Mouse (Mus musculus): ENCODE measurements around the gene Gm36210. TPM values are rescaled to one million over a fixed set of nuclear protein-coding genes. Genes with fewer than 3 reads are reported as not detected.

Gm36210 gene
- polyA plus RNA-seq, 1 experiment from 2014 or later, result not detected

DNA sequence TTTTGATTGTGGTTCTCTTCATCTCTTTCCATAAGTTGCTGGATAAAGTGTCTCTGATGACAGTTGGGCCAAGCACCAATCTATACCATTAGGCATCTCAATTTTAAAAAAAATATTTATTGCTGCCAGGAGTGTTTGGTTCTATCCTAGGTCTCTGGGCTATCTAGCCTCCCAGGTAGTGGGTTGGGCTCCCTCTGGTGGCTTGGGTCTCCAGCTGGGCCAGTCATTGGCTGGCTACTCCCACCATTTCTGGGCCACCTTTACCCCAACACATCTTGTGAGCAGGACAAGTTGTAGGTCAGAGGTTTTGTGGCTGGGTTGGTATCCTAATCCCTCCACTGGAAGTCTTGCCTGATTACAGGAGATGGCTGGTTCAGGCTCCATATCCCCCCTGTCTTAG, 28.1 kb downstream of the Gm36210 start:
- Histone ChIP-seq H3K27me3 (replicated peaks; ENCODE audit: insufficient read depth, low read length) (no peaks in the 10 kb centered on the region), H3K4me1 (ENCODE audit: insufficient read depth, low read depth, low read length) (peaks cover 5% of the 10 kb centered on the region; the same call in 1 of the 2 replicates), H3K27ac (ENCODE audit: low read length) (no peak overlapping the region), H3K36me3 (ENCODE audit: insufficient read depth, low read length) (no peaks in the 10 kb centered on the region), H3K9me3 (ENCODE audit: low read length) (no peaks in the 10 kb centered on the region), H3K4me2 (replicated peaks; ENCODE audit: low read depth, low read length) (peak overlapping the region; percentile 75; the same call in 1 of the 2 replicates), H3K9ac (replicated peaks; ENCODE audit: low read depth) (no peak overlapping the region), H3K4me3 (ENCODE audit: low read depth, low read length) (no peak overlapping the region)
- DNase-seq (ENCODE audit: low spot score), result no peak
- no peak for ATAC-seq
- TF ChIP-seq CTCF (IDR thresholded peaks at IDR 0.05) (peak; percentile 49), EP300 (IDR thresholded peaks at IDR 0.05) (no peak)

- Histone ChIP-seq H3K27ac (ENCODE audit: low read length) (peak overlapping the region; percentile 84), H3K4me2 (replicated peaks; ENCODE audit: low read depth, low read length) (peak overlapping the region; percentile 75), H3K9me3 (ENCODE audit: low read length) (no peaks in the 10 kb centered on the region), H3K4me1 (ENCODE audit: insufficient read depth, low read depth, low read length) (peaks cover 5% of the 10 kb centered on the region; the same call in 1 of the 2 replicates), H3K9ac (replicated peaks; ENCODE audit: low read depth) (peak overlapping the region; percentile 64), H3K36me3 (ENCODE audit: insufficient read depth, low read length) (no peaks in the 10 kb centered on the region), H3K27me3 (replicated peaks; ENCODE audit: insufficient read depth, low read length) (no peaks in the 10 kb centered on the region), H3K4me3 (ENCODE audit: low read depth, low read length) (peak overlapping the region; percentile 54)
- ATAC-seq (peak; percentile 27), DNase-seq (ENCODE audit: low spot score) (peak; percentile 27)
- TF ChIP-seq EP300 (IDR thresholded peaks at IDR 0.05) (no peak), CTCF (IDR thresholded peaks at IDR 0.05) (no peak)
- 4% methylated on average over 11 of the region's 11 CpGs for WGBS
Measured at GRCm38 (mm10) chr7:4877226-4877625, 29.1 kb downstream of the Gm36210 start.

DNA sequence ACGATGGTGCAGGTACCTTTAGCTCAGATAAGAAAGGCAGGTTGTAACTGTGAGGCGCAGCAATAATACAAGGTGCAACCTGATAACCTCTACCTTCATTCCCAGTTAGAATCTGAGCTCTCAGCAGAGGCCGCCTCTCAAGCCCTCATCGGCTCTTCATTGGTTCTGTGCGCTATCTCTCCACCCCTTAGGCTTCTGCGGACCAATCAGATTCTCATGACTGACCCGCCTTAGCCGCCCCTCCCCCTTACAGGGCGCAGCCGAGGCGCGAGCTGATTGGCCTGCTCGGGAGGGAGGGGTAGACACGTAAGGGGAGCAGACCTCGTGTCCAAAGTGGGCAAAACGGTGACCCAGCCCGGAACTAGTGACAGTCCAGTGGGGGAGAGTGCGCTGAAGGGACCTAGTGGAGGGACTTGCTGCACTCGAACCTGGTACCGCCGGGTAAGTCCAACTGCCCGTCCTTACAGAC, 29.5 kb downstream of the Gm36210 start, which contains the start of gene Isoc2a:
Gene Isoc2a (plus strand): TSS at position 401 of the 469 bp plus-strand sequence.
- peak within 1 kb of the TSS; percentile 54 for H3K4me3 ChIP-seq (ENCODE audit: low read depth, low read length)
- H3K4me2 ChIP-seq (replicated peaks; ENCODE audit: low read depth, low read length), result peak within 1 kb of the TSS; percentile 75
- DNase-seq (ENCODE audit: low spot score), result peak; percentile 99
- WGBS, result 1% methylated on average over 22 of the region's 22 CpGs
- no peaks in the 10 kb centered on the region for H3K27me3 ChIP-seq (replicated peaks; ENCODE audit: insufficient read depth, low read length)
- peak; percentile 100 for ATAC-seq
- H3K9ac ChIP-seq (replicated peaks; ENCODE audit: low read depth), result peak within 1 kb of the TSS; percentile 64
- peak within 1 kb of the TSS; percentile 84 for H3K27ac ChIP-seq (ENCODE audit: low read length)
- no peak for TF ChIP-seq CTCF (IDR thresholded peaks at IDR 0.05)
- TF ChIP-seq EP300 (IDR thresholded peaks at IDR 0.05), result peak; percentile 73
- H3K9me3 ChIP-seq (ENCODE audit: low read length), result no peaks in the 10 kb centered on the region
- H3K4me1 ChIP-seq (ENCODE audit: insufficient read depth, low read depth, low read length), result peaks cover 5% of the 10 kb centered on the region; the same call in 1 of the 2 replicates
- no peaks in the 10 kb centered on the region for H3K36me3 ChIP-seq (ENCODE audit: insufficient read depth, low read length)

DNA sequence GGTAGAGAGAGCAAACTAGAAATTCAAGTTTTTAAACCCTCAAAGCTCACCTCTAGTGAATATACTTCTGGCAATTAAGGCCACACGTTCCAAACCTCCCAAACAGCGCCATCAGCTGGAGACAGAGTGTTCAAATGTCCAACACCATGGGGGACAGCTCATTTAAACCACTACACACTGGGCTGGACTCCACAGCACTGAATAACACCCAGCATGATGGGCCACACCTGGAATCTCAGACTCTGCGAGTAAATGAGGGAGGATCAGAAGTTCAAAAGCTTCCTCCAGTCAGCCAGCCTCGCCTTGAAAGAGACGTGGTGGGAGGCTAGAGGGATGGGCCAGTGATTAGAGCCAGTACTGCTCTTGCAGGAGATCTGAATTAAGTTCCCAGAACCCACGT, 36.2 kb downstream of the Gm36210 start, which contains the start of gene Isoc2b:
Gene Isoc2b (minus strand): TSS at position 126 of the 400 bp plus-strand sequence.
- Histone ChIP-seq H3K27ac (ENCODE audit: low read length) (no peak within 1 kb of the TSS), H3K4me3 (ENCODE audit: low read depth, low read length) (no peak within 1 kb of the TSS), H3K36me3 (ENCODE audit: insufficient read depth, low read length) (no peaks in the 10 kb centered on the region), H3K9me3 (ENCODE audit: low read length) (no peaks in the 10 kb centered on the region), H3K4me1 (ENCODE audit: insufficient read depth, low read depth, low read length) (peaks cover 4% of the 10 kb centered on the region; the same call in 1 of the 2 replicates), H3K4me2 (replicated peaks; ENCODE audit: low read depth, low read length) (no peak within 1 kb of the TSS), H3K27me3 (replicated peaks; ENCODE audit: insufficient read depth, low read length) (no peaks in the 10 kb centered on the region), H3K9ac (replicated peaks; ENCODE audit: low read depth) (no peak within 1 kb of the TSS)
- TF ChIP-seq EP300 (IDR thresholded peaks at IDR 0.05), result no peak
- 0 out of 2 replicates have a peak, but pooled peaks have one; percentile 10 for TF ChIP-seq CTCF (IDR thresholded peaks at IDR 0.05)
- WGBS, result 41% methylated on average over 6 of the region's 6 CpGs
- DNase-seq (ENCODE audit: low spot score) (peak; percentile 35), ATAC-seq (no peak)

DNA sequence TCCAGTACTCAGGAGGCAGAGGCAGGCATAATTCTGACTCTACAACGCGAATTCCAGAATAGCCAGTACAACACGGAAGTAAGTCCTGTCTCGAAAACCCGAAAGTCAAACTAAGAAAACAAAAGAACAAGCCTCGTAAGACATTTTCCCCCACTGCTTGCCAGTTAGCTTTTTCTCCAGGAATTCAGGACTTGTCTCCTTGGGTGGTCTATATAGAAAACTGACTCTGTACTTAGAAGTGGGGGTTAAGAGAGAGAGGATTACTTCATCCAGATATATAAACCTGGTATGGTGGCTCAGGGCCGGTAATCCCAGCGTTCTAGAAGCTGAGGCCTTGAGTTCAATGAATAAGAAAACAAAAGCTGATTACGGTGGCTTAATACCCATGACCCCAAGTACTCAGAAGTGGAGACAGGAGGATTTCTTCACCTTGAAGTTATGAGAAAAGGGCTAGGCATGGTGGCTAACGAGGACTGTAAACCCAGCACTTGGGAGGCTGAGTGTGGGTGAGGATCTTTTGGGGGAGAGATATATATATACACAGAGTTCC, 39.6 kb downstream of the Gm36210 start:
- H3K9ac ChIP-seq (replicated peaks; ENCODE audit: low read depth), result peak overlapping the region; percentile 54
- peak overlapping the region; percentile 42 for H3K4me3 ChIP-seq (ENCODE audit: low read depth, low read length)
- peak; percentile 60 for DNase-seq (ENCODE audit: low spot score)
- 20% methylated on average over 10 of the region's 10 CpGs for WGBS
- peak overlapping the region; percentile 80 for H3K27ac ChIP-seq (ENCODE audit: low read length)
- H3K4me2 ChIP-seq (replicated peaks; ENCODE audit: low read depth, low read length), result peak overlapping the region; percentile 64
- no peak for TF ChIP-seq CTCF (IDR thresholded peaks at IDR 0.05)
- TF ChIP-seq EP300 (IDR thresholded peaks at IDR 0.05), result no peak
- no peaks in the 10 kb centered on the region for H3K9me3 ChIP-seq (ENCODE audit: low read length)
- no peaks in the 10 kb centered on the region for H3K27me3 ChIP-seq (replicated peaks; ENCODE audit: insufficient read depth, low read length)
- ATAC-seq, result no peak
- H3K4me1 ChIP-seq (ENCODE audit: insufficient read depth, low read depth, low read length), result peaks cover 9% of the 10 kb centered on the region
- no peaks in the 10 kb centered on the region for H3K36me3 ChIP-seq (ENCODE audit: insufficient read depth, low read length)

DNA sequence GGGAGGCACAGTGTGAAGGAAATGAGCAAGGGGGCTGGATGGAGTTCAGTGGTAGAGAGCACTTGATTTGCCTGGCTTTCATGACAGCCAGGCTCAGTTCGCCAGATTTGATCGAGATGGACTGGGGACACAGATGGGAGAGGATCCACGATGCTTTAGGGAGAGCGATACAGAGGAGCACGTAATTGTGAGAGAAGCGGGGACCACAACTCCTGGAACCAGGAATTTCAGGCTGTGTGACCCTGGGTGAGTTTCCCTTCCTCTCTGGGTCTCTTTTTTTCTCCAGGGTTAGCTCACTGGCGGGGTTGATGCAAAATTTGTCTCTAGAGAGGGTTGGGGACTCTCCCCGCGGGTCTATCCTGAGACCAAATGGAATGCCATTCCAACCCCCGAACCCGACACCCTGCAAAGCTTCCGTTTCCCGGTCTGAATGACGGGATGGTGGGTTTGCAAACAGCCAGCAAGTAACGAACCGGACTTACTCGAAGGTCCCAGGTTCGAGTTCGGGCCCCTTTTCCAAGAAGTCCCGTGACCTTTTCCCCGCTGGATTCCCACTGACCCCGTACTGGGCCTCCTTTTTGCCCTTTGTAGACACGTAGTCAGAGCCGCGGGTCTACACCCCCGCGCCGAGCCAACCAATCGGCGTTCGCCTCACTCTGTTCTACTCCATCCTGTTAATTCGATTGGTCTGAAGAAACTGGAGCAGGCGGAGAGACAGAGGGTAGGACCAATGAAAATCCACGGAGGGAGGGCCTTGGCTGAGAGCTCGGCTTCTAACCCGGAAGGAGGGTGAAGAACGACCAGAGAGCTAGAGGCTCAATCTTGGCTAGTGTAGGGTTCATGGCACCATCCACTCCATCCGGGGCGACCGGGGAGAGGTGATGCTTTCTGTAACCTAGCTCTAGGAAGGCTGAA, 40.5 kb downstream of the Gm36210 start:
- peak overlapping the region; percentile 42 for H3K4me3 ChIP-seq (ENCODE audit: low read depth, low read length)
- peak overlapping the region; percentile 80 for H3K27ac ChIP-seq (ENCODE audit: low read length)
- peaks cover 9% of the 10 kb centered on the region for H3K4me1 ChIP-seq (ENCODE audit: insufficient read depth, low read depth, low read length)
- 4% methylated on average over 40 of the region's 40 CpGs for WGBS
- peak overlapping the region; percentile 54 for H3K9ac ChIP-seq (replicated peaks; ENCODE audit: low read depth)
- TF ChIP-seq EP300 (IDR thresholded peaks at IDR 0.05), result peak; percentile 33; the same call in 1 of the 2 replicates
- TF ChIP-seq CTCF (IDR thresholded peaks at IDR 0.05), result no peak
- peak overlapping the region; percentile 64 for H3K4me2 ChIP-seq (replicated peaks; ENCODE audit: low read depth, low read length)
- ATAC-seq, result peak; percentile 99
- H3K27me3 ChIP-seq (replicated peaks; ENCODE audit: insufficient read depth, low read length), result no peaks in the 10 kb centered on the region
- H3K9me3 ChIP-seq (ENCODE audit: low read length), result no peaks in the 10 kb centered on the region
- no peaks in the 10 kb centered on the region for H3K36me3 ChIP-seq (ENCODE audit: insufficient read depth, low read length)
- peak; percentile 99 for DNase-seq (ENCODE audit: low spot score)

All from lung, postnatal 0 days (tissue).